11 mouse cellular contexts compared by ENCODE assay signal in the genomic region with DNA sequence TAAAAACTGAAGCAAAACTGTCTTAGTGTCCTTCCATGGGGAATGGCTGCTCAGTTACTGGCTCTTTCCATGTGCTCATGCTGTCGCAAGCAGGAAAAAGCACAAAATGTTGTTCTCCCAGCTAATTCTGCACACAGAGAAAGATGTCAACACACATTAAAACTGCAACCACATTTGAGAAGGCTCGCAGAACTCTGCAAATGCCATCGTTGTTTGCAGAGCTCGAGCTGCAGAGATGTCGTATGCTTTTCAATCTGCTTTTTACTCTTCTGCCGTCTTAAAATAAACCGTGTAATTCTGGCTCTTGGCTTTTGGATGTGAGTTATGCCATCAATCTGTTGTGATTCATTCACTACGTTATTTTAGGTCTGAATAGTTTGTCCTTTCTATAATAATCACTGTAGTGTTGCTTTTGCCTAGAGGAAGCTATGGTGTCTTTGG.
DNase-seq lines count a peak whose midpoint lies in the region; ATAC-seq and TF ChIP-seq lines count a peak whose summit lies in the region.
"Had no signal": no experiment of that assay in that cellular context is flagged by ENCODE, and none has a peak within 500 bp of the region (broad histone marks: within the 10 kb centered on the region; RNA-seq: fewer than 3 reads in every experiment).

No protein-coding gene starts in this region.

- H3K4me1 ChIP-seq in forebrain, embryonic 10.5 days = peaks cover 39% of the 10 kb centered on the region
- no peaks in the 10 kb centered on the region; the same call in 1 of the 2 replicates for H3K4me1 ChIP-seq in forebrain, embryonic 11.5 days (replicated peaks; ENCODE audit: control insufficient read depth, insufficient read depth, low read length)
- H3K4me1 ChIP-seq in hindbrain, postnatal 0 days (ENCODE audit: insufficient read depth, low read length) = peaks cover 22% of the 10 kb centered on the region
- peaks cover 38% of the 10 kb centered on the region for H3K4me1 ChIP-seq in midbrain, embryonic 10.5 days
- H3K4me1 ChIP-seq in lung, adult 2 months (ENCODE audit: control insufficient read depth, insufficient read depth, low read length) = no peaks in the 10 kb centered on the region

- no peaks in the 10 kb centered on the region for H3K9me3 ChIP-seq in forebrain, embryonic 10.5 days
- H3K9me3 ChIP-seq in forebrain, embryonic 11.5 days (ENCODE audit: control insufficient read depth, low read length) = no peaks in the 10 kb centered on the region; the same call in 1 of the 2 replicates
- 0 out of 2 replicates have a peak, but pooled peaks cover 5% of the 10 kb centered on the region for H3K9me3 ChIP-seq in hindbrain, postnatal 0 days (ENCODE audit: low read length)
- H3K9me3 ChIP-seq in midbrain, embryonic 10.5 days (replicated peaks) = no peaks in the 10 kb centered on the region; the same call in 1 of the 2 replicates

- peak overlapping the region; percentile 67; the same call in 1 of the 2 replicates for H3K27ac ChIP-seq in forebrain, embryonic 10.5 days
- H3K27ac ChIP-seq in forebrain, embryonic 11.5 days (ENCODE audit: low read depth, low read length) = no peak overlapping the region
- H3K27ac ChIP-seq in hindbrain, postnatal 0 days = peak overlapping the region; percentile 38
- H3K27ac ChIP-seq in midbrain, embryonic 10.5 days (replicated peaks) = peak overlapping the region; percentile 65; the same call in 1 of the 2 replicates
- H3K27ac ChIP-seq: macrophage had no signal

- no peak for DNase-seq in forebrain, embryonic 10.5 days (ENCODE audit: extremely low spot score, low spot score)
- no peak for DNase-seq in forebrain, embryonic 11.5 days (ENCODE audit: low spot score)
- DNase-seq in hindbrain, postnatal 0 days (ENCODE audit: low spot score) = peak; percentile 34
- DNase-seq in midbrain, embryonic 10.5 days (ENCODE audit: low spot score) = no peak
- peak; percentile 93 for DNase-seq in telencephalon, adult 2 months (ENCODE audit: low read depth, low spot score)
- DNase-seq in B cell, adult 2 months = no peak
- DNase-seq in lung, adult 2 months = no peak
- no peak for DNase-seq in natural killer cell, adult 2 months (ENCODE audit: low spot score in 2 of 2)
- DNase-seq: cerebellum, adult 18-20 months; heart, postnatal 14 days had no signal

- H3K9ac ChIP-seq in forebrain, embryonic 11.5 days (ENCODE audit: low read length) = no peak overlapping the region
- no peak overlapping the region for H3K9ac ChIP-seq in hindbrain, postnatal 0 days (replicated peaks; ENCODE audit: low read length)

- H3K27me3 ChIP-seq in forebrain, embryonic 10.5 days (ENCODE audit: poor library complexity, severe bottlenecking) = no peaks in the 10 kb centered on the region
- H3K27me3 ChIP-seq in forebrain, embryonic 11.5 days (ENCODE audit: control insufficient read depth, insufficient read depth, low read length) = no peaks in the 10 kb centered on the region
- no peaks in the 10 kb centered on the region for H3K27me3 ChIP-seq in hindbrain, postnatal 0 days (ENCODE audit: insufficient read depth, low read length)
- peaks cover 24% of the 10 kb centered on the region for H3K27me3 ChIP-seq in midbrain, embryonic 10.5 days (ENCODE audit: low read depth, poor library complexity, severe bottlenecking)

- TF ChIP-seq POLR2A in lung, adult 2 months (IDR thresholded peaks at IDR 0.05; ENCODE audit: borderline replicate concordance, extremely low read depth, low read depth, low read length) = no peak

- no peak for TF ChIP-seq CTCF in hindbrain, postnatal 0 days (IDR thresholded peaks at IDR 0.05; ENCODE audit: low read depth)
- TF ChIP-seq CTCF in lung, adult 2 months (IDR thresholded peaks at IDR 0.05; ENCODE audit: insufficient read depth, low read length) = no peak

- no peaks in the 10 kb centered on the region for H3K36me3 ChIP-seq in forebrain, embryonic 10.5 days (replicated peaks)
- H3K36me3 ChIP-seq in forebrain, embryonic 11.5 days (ENCODE audit: control insufficient read depth, insufficient read depth, low read length) = no peaks in the 10 kb centered on the region
- no peaks in the 10 kb centered on the region for H3K36me3 ChIP-seq in hindbrain, postnatal 0 days (ENCODE audit: insufficient read depth, low read length)
- no peaks in the 10 kb centered on the region for H3K36me3 ChIP-seq in midbrain, embryonic 10.5 days

- 80% methylated on average over 8 of the region's 8 CpGs for WGBS in forebrain, embryonic 10.5 days
- 75% methylated on average over 8 of the region's 8 CpGs for WGBS in forebrain, embryonic 11.5 days
- 17% methylated on average over 8 of the region's 8 CpGs for WGBS in hindbrain, postnatal 0 days
- WGBS in midbrain, embryonic 10.5 days = 73% methylated on average over 8 of the region's 8 CpGs
- 57% methylated on average over 8 of the region's 8 CpGs for WGBS in lung, adult 2 months

- no peak overlapping the region for H3K4me2 ChIP-seq in forebrain, embryonic 11.5 days (ENCODE audit: low read depth, low read length, severe bottlenecking)
- 0 out of 2 replicates have a peak overlapping the region, but pooled peaks have one; percentile 14 for H3K4me2 ChIP-seq in hindbrain, postnatal 0 days (ENCODE audit: low read depth, low read length)

- no peak for ATAC-seq in forebrain, embryonic 11.5 days (replicated peaks; ENCODE audit: low FRiP score)
- ATAC-seq in hindbrain, postnatal 0 days = no peak

- no peak overlapping the region for H3K4me3 ChIP-seq in forebrain, embryonic 10.5 days
- no peak overlapping the region for H3K4me3 ChIP-seq in forebrain, embryonic 11.5 days (ENCODE audit: low read depth, low read length)
- no peak overlapping the region for H3K4me3 ChIP-seq in hindbrain, postnatal 0 days (ENCODE audit: low read length)
- no peak overlapping the region for H3K4me3 ChIP-seq in midbrain, embryonic 10.5 days
- no peak overlapping the region for H3K4me3 ChIP-seq in lung, adult 2 months (replicated peaks; ENCODE audit: extremely low read depth, low read depth, low read length)

Comparison
In these comparisons a context has a peak if more than half of its experiments do, and no peak if none do; other contexts are left out.
1. DNase-seq: peak in hindbrain, postnatal 0 days (single experiment) and telencephalon, adult 2 months (single experiment); none in forebrain, embryonic 10.5 days (single experiment), forebrain, embryonic 11.5 days (single experiment), midbrain, embryonic 10.5 days (single experiment), B cell, adult 2 months (0 of 2), lung, adult 2 months (single experiment) and natural killer cell, adult 2 months (0 of 2).